Mouse (Mus musculus) mouse trophoblast stem cell (cell line): ENCODE data around the gene Lamtor2.

Source experiments
- in situ Hi-C, 2 experiments: fragments of 300-500 bp; cut with MseI, MboI; formaldehyde crosslinking; loops; 2 replicates in 1 of 2; 3 replicates in 1 of 2; pipeline ENCODE4 v1.15.1; 2025

Gene Lamtor2

DNA sequence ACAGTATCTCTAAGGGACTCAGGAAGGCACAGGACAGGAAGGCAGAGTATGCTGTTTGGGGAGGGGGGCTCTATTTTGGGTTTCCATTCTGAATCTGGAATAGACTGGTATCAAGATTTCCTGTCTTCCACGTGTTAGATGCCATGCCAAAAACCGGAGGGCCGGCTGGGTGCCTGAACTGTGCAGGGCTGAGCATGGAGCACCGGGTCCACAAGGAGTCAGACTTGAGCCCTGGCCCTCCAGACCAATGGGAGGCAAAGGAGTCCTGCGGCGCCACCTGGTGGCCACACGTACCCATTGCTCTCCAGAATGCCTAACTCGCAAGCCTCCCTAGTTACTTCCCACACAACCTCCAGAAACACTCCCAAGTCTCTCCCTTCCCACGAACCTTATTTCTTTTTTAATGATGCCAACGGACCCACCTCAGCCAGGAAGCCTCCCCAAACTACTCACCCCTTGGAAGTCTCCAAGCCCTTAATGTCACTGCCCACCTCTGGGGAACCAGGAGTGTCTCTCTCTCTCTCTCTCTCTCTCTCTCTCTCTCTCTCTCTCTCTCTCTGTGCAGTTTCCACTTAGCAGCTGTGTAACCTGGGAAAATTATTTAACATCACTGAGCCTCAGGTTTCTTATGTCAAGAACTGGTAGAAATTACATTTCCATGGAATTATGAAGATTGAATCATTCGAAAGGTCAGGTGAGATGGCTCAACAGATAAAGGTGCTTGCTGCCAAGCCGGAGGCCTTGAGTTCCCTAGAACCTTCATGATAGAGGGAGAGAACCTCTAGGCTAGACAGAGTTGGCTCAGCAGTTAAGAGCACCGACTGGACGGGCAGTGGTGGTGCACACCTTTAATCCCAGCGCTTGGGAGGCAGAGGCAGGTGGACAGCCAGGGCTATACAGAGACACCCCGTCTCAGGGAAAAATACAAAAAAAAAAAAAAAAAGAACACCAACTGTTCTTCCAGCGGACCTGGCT is 26.4 kb downstream of the Lamtor2 start:
- in situ Hi-C loops = loop anchor here in 1 of 2 experiments (10.0 kb wide), 1 partner anchor 122 kb away; no protein-coding TSS in a partner anchor

DNA sequence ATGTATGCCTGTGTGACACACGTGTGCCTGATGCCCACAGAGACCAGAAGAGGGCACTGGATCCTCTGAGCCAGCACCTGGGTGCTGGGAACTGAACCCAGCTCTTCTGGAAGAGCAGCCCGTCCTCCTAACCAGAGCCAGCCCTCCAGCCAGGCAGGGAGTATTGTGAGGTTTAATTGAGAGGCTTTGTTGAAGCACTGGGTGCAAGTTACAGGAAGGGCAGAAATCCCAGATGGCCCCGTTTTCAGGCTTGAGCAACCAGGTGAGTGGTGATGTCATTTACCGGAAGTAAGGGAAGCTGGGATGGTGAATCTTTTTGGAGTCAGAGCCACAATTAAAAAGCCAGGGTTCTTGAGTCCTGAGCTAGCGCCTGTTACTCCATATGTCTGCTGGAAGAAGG is 27.9 kb downstream of the Lamtor2 start:
- in situ Hi-C loops = loop anchor here in 1 of 2 experiments (10.0 kb wide), 1 partner anchor 120 kb away; no protein-coding TSS in a partner anchor

DNA sequence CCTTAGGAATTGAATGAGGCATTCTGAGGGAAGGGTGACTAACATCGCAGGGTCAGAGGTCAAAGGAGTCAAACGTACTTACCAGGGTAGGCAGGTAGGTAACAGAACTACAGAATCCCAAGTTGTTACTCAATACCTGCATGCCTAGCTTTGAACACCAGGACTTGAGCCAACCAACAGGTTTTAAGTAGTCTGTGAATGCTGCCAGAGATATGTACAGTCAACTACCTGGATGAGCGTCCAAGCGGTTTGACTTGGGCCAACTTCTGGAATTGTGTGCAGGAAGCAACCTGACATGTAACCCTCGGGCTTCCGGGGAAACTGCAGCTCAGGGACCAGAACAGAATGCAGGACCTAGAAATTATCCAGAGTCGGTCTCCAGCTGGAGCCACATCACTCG is 29.8 kb downstream of the Lamtor2 start:
- in situ Hi-C loops = loop anchor here (5.0 to 10.0 kb wide), 3 partner anchors 36 to 118 kb away; no protein-coding TSS in a partner anchor

GRCm38 (mm10) chr3:88521803-88522331 is 31.0 kb downstream of the Lamtor2 start:
- in situ Hi-C loops = loop anchor here (5.0 to 10.0 kb wide), 3 partner anchors 35 to 117 kb away; no protein-coding TSS in a partner anchor

DNA sequence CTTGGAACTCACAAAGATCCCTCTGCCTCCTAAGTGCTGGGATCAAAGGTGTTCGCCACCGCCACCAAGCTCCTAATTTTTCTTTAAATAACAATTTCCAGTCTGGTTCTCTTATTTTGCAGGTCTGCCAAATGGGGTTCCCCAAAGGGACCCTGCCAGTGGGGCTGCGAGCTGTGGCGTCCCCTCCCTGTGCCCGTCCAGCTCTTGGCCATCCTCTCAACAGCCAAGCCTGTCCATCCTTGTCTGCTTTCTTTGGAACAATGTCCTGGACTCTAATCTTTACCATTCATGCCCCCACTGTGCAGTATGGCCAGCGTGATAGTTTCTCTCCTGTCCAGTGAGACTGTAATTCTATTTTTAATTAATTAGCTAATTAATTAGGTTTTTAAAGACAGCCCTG is 31.7 kb downstream of the Lamtor2 start:
- in situ Hi-C loops = loop anchor here (5.0 to 10.0 kb wide), 3 partner anchors 34 to 116 kb away; no protein-coding TSS in a partner anchor

DNA sequence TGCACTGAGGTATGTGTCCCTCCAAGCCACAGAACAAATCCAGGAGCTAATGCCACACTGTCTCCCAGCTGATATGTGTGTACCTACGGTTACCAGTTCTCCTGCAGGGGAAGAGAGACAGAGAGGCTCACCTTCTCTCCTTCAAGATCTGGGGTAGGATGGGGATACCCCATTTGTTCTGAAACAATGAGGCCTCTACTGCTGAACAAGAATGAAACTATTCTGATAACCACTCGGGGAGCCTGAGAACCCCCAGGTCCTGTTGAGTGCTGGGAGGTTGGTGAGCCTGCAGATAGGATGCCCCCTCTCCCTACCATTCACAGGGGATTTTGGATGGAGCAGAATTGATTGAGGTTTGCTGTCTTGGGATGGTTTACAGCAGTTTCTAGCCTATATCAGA is 32.8 kb downstream of the Lamtor2 start:
- in situ Hi-C loops = loop anchor here (5.0 to 10.0 kb wide), 3 partner anchors 33 to 115 kb away; no protein-coding TSS in a partner anchor

DNA sequence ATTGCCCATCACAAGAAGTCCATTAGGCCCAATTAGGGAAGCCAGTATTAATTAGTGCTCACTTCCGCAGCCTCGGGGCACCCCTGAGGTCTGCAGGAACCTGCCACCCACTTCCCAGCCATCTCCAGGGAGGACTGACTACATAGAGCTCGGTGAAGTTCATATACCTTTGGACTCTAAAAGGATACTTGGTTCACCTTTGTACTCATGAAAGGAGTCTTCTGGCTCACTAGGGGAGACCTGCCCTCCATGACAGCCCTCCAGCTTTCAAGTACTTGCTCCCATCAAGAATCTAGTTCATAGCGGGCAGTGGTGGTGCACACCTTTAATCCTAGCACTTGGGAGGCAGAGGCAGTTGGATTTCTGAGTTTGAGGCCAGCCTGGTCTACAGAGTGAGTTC is 34.5 kb downstream of the Lamtor2 start:
- in situ Hi-C loops = no loop called here

GRCm38 (mm10) chr3:88516407-88516806 is 36.5 kb downstream of the Lamtor2 start:
- in situ Hi-C loops = no loop called here

- in situ Hi-C loops = no loop called here
Observed at GRCm38 (mm10) chr3:88515095-88515386, 37.8 kb downstream of the Lamtor2 start.

DNA sequence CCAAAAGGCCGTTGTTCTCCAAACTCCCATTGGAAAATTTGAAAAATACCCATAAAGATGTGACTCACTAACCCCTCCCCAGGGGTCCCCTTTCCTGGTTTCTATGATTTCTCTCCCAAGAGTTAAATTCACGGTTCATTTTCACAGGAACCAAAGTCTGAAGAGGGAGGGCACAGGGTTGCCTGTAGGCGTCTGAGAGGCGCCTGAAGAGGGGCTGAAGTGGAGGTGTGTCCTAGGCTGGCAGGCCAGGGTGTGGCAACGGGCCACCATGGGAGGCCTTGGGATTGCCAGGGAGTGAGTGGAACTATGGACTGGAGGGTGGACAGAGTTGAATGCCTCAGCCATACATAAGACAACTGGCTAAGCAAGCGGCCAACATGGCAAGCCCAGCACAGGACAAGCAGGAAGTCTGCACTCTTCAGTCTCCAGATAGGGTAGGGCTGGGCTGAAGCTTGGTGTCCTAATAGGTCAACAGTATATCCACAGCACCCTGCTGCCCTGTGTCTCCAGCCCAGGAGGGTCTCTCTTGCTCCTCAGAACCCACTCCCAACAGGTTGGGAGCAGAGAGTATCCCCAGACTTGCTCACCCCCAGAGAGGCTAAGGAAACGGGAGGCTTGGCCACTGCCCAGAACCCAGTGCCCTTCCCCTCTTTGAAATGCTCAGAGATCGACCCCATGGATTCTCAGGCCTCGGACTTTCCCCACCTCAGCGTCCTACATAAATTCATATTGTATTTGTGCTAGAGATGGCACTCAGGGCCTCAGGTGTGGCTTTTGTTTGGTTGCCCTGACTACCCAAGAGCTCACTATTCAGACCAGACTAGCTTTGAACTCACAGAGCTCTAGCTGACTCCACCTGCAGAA is 38.4 kb downstream of the Lamtor2 start:
- in situ Hi-C loops = no loop called here

- in situ Hi-C loops = no loop called here
Observed at GRCm38 (mm10) chr3:88513546-88514115, 39.2 kb downstream of the Lamtor2 start.

GRCm38 (mm10) chr3:88512896-88513545 is 39.9 kb downstream of the Lamtor2 start:
- in situ Hi-C loops = no loop called here

GRCm38 (mm10) chr3:88512141-88512895 is 40.6 kb downstream of the Lamtor2 start:
- in situ Hi-C loops = no loop called here

GRCm38 (mm10) chr3:88511559-88511958 is 41.3 kb downstream of the Lamtor2 start:
- in situ Hi-C loops = no loop called here

DNA sequence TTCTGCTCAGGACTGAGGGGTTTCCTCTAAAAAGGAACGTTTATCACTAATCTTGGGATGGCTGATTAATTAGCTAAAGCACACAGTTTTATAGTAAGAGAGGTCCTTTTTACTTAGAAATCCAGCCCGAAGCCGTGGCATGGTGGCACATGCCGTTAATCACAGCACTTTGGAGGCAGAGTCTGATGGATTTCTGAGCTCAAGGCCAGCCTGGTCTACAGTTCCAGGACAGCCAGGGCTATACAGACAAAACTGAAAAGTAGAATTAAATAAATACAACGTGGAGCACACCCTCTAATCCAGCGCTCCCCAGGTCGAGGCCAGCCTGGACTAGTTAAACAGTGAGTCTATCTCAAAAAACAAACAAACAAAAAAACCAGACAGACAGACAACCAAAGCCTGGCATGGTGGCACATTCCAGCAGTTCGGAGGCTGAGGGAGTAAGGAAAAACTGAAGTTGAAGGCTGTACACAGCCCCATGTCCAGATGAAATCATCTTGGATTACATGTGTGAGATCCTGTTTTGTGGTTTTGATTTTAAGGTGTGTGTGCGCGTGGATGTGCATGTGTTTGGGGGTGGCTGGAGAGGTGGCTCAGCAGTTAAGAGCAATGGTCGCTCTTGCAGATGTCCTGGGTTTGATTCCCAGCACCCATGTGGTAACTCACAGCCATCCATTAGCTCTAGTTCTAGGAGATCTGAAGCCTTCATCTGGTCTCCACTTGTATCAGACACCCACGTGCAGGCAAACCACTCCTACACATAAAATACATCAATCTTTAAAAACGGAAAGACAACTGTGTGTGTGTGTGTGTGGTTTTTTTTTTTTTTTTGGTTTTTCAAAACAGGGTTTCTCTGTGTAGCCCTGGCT is 42.2 kb downstream of the Lamtor2 start:
- in situ Hi-C loops = no loop called here

DNA sequence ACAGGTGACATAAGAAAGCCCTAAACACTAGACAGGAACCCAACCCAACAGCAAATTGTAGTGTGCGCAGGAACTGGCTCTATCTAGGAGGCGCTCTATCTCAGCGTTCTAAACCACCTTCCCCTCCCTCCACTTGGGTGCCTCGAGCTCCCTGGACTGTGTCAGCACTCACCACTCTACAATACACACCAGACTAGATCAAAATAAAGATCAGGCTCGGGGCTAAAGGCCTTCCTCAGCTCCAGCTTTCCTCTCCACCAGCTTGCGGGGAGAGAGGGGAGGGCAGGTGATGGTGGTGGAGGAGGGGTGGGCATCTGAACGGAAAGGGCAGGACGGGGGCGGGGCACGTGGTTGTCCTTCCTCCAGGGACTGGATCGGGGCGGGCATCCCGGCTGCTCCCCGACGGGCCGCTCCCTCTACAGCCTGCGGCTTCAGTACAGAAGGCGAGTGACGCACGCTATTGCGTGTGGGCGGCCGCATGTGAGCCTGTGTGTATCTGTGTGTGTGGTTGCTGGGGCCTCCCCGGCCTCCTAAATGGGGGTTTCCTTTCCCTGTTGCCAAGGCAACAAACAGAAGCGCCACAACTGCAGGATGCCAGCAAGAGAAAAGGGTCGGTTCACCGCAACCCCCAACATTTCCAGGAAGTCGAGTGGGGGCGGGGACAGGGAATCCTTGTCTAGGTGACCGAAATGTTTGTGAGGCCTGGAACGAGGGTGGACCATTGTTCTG is 43.0 kb downstream of the Lamtor2 start, which contains the start of gene Lmna:
Lmna (minus strand) TSS at position 265 of the 729 bp plus-strand sequence.
- in situ Hi-C loops = no loop called here

DNA sequence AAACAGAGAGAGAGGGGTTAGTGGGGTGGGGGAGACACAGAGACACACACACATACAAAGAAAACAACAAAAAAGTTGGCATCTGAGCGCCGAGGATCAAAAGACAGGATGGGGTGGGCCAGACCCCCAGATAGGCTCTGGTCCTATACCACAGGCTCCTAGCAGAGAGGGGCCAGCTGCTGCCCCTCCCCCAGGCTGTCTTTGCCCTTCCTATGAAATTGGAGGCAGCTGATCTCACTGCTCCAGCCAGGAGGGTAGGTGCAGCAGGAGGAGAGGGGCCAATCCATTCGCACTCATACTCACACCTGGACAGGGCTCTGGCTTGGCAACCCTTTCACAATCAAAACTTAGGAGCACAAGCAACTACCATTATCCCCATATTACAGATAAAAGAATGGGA is 43.6 kb downstream of the Lamtor2 start:
- in situ Hi-C loops = no loop called here

DNA sequence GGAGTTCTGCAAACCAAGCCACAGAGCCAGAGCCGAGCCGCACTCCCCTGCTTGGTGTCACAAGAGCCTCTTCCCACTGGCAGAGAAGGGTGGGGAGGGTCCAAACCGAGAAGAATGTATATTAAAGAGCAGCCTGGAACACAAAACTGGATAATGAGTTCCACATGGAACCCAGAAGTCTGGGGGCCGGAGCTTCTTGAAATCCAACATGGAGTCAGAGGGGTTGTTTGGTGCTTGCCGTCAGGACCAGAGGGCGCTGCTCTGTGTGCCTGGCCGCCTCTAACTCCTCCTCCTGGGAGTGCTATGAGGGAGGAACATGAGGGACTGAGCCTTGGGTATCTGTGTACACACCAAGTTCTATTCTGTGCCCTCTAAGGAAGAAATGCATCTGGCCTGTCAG is 47.1 kb downstream of the Lamtor2 start:
- in situ Hi-C loops = no loop called here
